Mouse (Mus musculus) lung, embryonic 14.5 days (tissue): Measurements from ENCODE around the gene 1700088E04Rik. TPM values are rescaled to one million over a fixed set of nuclear protein-coding genes. Genes with fewer than 3 reads are reported as not detected.

Source experiments
- ATAC-seq: fragments of 200-750 bp; cut with Nextera tagmentation; 2 replicates; pipeline ENCODE4 v1.8.0; 2017; ENCODE audit warnings: mild to moderate bottlenecking, moderate TSS enrichment, moderate library complexity; ENCODE audit not compliant: insufficient read depth
- DNase-seq: peaks from one replicate; pipeline ENCODE4 v3.0.0-alpha.2; 2015
- H3K27ac ChIP-seq: fragments of 300-500 bp; sonication (generic); 2 replicates; pipeline ENCODE4 v1.5.1; 2014; ENCODE audit warnings: low read depth, mild to moderate bottlenecking, moderate library complexity
- H3K27me3 ChIP-seq: fragments of 300-500 bp; sonication (generic); 2 replicates; pipeline ENCODE4 v1.6.1; 2014; ENCODE audit warnings: low read length, control low read depth; ENCODE audit not compliant: insufficient read depth
- H3K36me3 ChIP-seq: fragments of 300-500 bp; sonication (generic); 2 replicates; pipeline ENCODE4 v1.6.1; 2014; ENCODE audit warnings: control low read depth; ENCODE audit not compliant: insufficient read depth
- H3K4me1 ChIP-seq: fragments of 300-500 bp; sonication (generic); 2 replicates; pipeline ENCODE4 v1.6.1; 2014; ENCODE audit warnings: antibody characterized with exemption, control low read depth; ENCODE audit not compliant: insufficient read depth
- H3K4me2 ChIP-seq: fragments of 300-500 bp; sonication (generic); 2 replicates; pipeline ENCODE4 v1.6.1; 2014; ENCODE audit warnings: mild to moderate bottlenecking
- H3K4me3 ChIP-seq: fragments of 300-500 bp; sonication (generic); 2 replicates; pipeline ENCODE4 v1.5.1; 2014; ENCODE audit warnings: low read depth, low read length
- H3K9ac ChIP-seq: fragments of 300-500 bp; sonication (generic); 2 replicates; pipeline ENCODE4 v1.6.1; 2014
- H3K9me3 ChIP-seq: fragments of 300-500 bp; sonication (generic); 2 replicates; pipeline ENCODE4 v1.6.1; 2016; ENCODE audit warnings: low read depth, low read length, control low read depth
- CTCF ChIP-seq: IDR thresholded peaks from 2 replicates; pipeline ENCODE4 v1.5.1; 2016; ENCODE audit warnings: antibody characterized with exemption, low read depth
- WGBS: fragments of 180-500 bp; shearing (Covaris S2); extraction: QIAGEN DNeasy Blood & Tissue Kit; methylation state at CpG from one replicate; pipeline ENCODE4 v1.1.7; 2014; 5-methylcytosine and 5-hydroxymethylcytosine counted together
- polyA plus RNA-seq: library from polyadenylated mRNA; unstranded; fragments of >200 nt; fragmentation: Nextera tagmentation; extraction: Ambion mirVana; gene quantifications from 2 replicates; pipeline ENCODE4 v1.2.1, GENCODE M21; 2014

1700088E04Rik gene
- polyA plus RNA-seq, 1 experiment from 2014 or later: 6.0 TPM

- no peak overlapping the region for H3K27ac ChIP-seq
- H3K4me3 ChIP-seq: no peak overlapping the region
- no peak overlapping the region for H3K4me2 ChIP-seq
- peaks cover 57% of the 10 kb centered on the region for H3K36me3 ChIP-seq
- peaks cover 25% of the 10 kb centered on the region for H3K4me1 ChIP-seq
- DNase-seq: no peak
- ATAC-seq: no peak
- no peak overlapping the region for H3K9ac ChIP-seq
- 86% methylated on average over 5 of the region's 5 CpGs for WGBS
- H3K27me3 ChIP-seq: no peaks in the 10 kb centered on the region
- TF ChIP-seq CTCF: no peak
- H3K9me3 ChIP-seq: no peaks in the 10 kb centered on the region
Measured at GRCm38 (mm10) chr15:79095483-79095882, 45.6 kb downstream of the 1700088E04Rik start.

DNA sequence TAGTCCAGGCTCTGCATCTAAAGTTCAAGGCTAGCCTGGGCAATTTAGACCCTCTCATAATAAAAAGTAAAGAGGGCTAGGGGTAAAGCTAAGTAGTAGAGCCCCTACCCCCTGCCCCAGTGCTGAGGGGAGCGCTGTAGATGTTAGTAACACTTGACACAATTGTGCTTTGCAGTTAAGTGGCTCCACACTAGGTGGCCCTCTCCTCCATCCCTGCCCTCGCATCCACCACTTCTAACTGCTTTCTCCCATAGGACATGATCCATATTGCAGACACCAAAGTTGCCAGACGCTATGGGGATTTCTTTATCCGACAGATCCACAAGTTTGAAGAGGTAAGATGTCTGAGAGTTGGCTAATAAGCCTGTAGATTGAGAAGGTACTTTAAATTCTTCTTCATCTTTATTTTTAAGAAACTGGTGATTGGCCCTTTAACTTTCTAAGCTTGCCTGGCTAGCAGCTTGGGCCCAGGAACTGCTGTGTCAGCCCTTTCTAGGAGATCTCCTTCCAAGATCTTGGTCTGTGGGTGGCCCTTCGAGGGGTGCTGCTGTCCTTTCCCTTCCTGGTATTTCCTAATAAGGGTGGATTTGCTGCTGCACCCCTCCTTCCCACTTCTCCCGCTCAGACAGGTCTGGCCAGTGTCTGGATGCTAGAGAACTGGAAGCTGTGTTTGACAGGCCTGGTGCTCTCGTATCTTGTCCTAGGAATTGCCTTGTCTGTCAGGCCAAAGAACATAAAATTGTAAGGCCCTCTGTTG, 47.8 kb downstream of the 1700088E04Rik start:
- Histone ChIP-seq H3K4me2 (no peak overlapping the region), H3K27ac (no peak overlapping the region; the same call in 1 of the 2 replicates), H3K36me3 (peaks cover 77% of the 10 kb centered on the region), H3K9me3 (no peaks in the 10 kb centered on the region), H3K4me1 (peaks cover 11% of the 10 kb centered on the region), H3K4me3 (no peak overlapping the region), H3K27me3 (no peaks in the 10 kb centered on the region), H3K9ac (no peak overlapping the region)
- WGBS: 49% methylated on average over 7 of the region's 7 CpGs
- DNase-seq: peak; percentile 63
- TF ChIP-seq CTCF: peak; percentile 70
- peak; percentile 38; the same call in 1 of the 2 replicates for ATAC-seq

DNA sequence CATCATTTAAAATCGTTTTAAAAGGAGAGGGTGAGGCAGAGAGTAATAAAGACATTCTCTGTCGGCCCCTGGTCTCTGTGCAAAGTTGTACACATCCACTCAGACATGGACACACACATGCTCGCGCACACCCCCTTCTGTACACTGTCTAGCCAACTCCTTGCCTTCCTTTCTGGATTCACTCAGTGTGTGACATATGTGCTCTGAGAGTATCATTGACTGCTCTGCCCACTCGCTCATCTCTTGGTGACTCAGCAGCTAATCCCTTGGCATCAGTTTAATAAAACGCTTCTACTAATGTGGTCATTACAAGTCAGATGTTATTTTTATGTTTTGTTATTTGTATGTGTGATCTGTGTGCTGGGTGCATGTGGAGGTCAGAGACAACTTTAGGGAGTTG, 48.8 kb downstream of the 1700088E04Rik start:
- 84% methylated on average over 6 of the region's 6 CpGs for WGBS
- H3K4me3 ChIP-seq: no peak overlapping the region

GRCm38 (mm10) chr15:79079567-79079966, 61.5 kb downstream of the 1700088E04Rik start:
- WGBS: 93% methylated on average over 7 of the region's 7 CpGs
- Histone ChIP-seq H3K36me3 (peaks cover 85% of the 10 kb centered on the region), H3K4me1 (no peaks in the 10 kb centered on the region), H3K27ac (no peak overlapping the region), H3K27me3 (no peaks in the 10 kb centered on the region), H3K9ac (no peak overlapping the region), H3K9me3 (no peaks in the 10 kb centered on the region), H3K4me2 (no peak overlapping the region), H3K4me3 (no peak overlapping the region)
- ATAC-seq (no peak), DNase-seq (no peak)
- TF ChIP-seq CTCF: no peak

More for the DNA sequence above, 48.8 kb downstream of the 1700088E04Rik start:
- H3K27ac ChIP-seq: no peak overlapping the region
- H3K9me3 ChIP-seq: no peaks in the 10 kb centered on the region
- H3K27me3 ChIP-seq: no peaks in the 10 kb centered on the region
- H3K9ac ChIP-seq: no peak overlapping the region
- H3K36me3 ChIP-seq: peaks cover 84% of the 10 kb centered on the region
- no peak for TF ChIP-seq CTCF
- no peak overlapping the region for H3K4me2 ChIP-seq
- H3K4me1 ChIP-seq: peaks cover 2% of the 10 kb centered on the region
- ATAC-seq (no peak), DNase-seq (no peak)

Other genes with a start within 250 kb of the 1700088E04Rik start
- gene Gm49510, start 241.6 kb downstream of the 1700088E04Rik start, polyA plus RNA-seq: 0.18 and 0.70 TPM in 2 replicates
- gene Sh3bp1, start 241.5 kb downstream of the 1700088E04Rik start, polyA plus RNA-seq: 43.5 and 43.9 TPM in 2 replicates
- gene Pdxp, start 227.3 kb downstream of the 1700088E04Rik start, polyA plus RNA-seq: 17.9 and 21.9 TPM in 2 replicates
- gene Lgals1, start 214.5 kb downstream of the 1700088E04Rik start, polyA plus RNA-seq: 799 and 855 TPM in 2 replicates
- gene Nol12, start 206.3 kb downstream of the 1700088E04Rik start, polyA plus RNA-seq: 52.8 and 57.4 TPM in 2 replicates
- 47.5 and 49.2 TPM in 2 replicates for gene Triobp, start 193.5 kb downstream of the 1700088E04Rik start, polyA plus RNA-seq
- gene H1f0, start 112.8 kb downstream of the 1700088E04Rik start, polyA plus RNA-seq: 201 and 209 TPM in 2 replicates
- not detected in 2 replicates for gene Galr3, start 99.4 kb downstream of the 1700088E04Rik start, polyA plus RNA-seq
- 54.4 and 55.4 TPM in 2 replicates for gene Ankrd54, start 78.4 kb downstream of the 1700088E04Rik start, polyA plus RNA-seq
- gene Eif3l, start 66.1 kb downstream of the 1700088E04Rik start, polyA plus RNA-seq: 243 and 249 TPM in 2 replicates
- 7.5 and 9.0 TPM in 2 replicates for gene Micall1, start 32.4 kb downstream of the 1700088E04Rik start, polyA plus RNA-seq
- gene Polr2f, start 244 bp downstream of the 1700088E04Rik start, polyA plus RNA-seq: 315 and 325 TPM in 2 replicates
- 0.37 and 0.79 TPM in 2 replicates for gene Sox10, start 24.0 kb upstream of the 1700088E04Rik start, polyA plus RNA-seq
- gene Pick1, start 87.9 kb upstream of the 1700088E04Rik start, polyA plus RNA-seq: 18.1 and 18.7 TPM in 2 replicates
- gene Gm49486, start 88.1 kb upstream of the 1700088E04Rik start, polyA plus RNA-seq: 0.18 and 0.53 TPM in 2 replicates
- 0.11 and 0.18 TPM in 2 replicates for gene Slc16a8, start 113.5 kb upstream of the 1700088E04Rik start, polyA plus RNA-seq
- gene Baiap2l2, start 144.3 kb upstream of the 1700088E04Rik start, polyA plus RNA-seq: 3.1 and 3.9 TPM in 2 replicates
- gene Pla2g6, start 187.1 kb upstream of the 1700088E04Rik start, polyA plus RNA-seq: 15.2 and 18.4 TPM in 2 replicates
- 3.3 and 4.3 TPM in 2 replicates for gene Maff, start 205.4 kb upstream of the 1700088E04Rik start, polyA plus RNA-seq